Mouse (Mus musculus): Measurements from ENCODE around the gene Nol3.
A peak's percentile ranks its signal among the peaks of the same experiment; 100 is the strongest.

The Nol3 gene

GRCm38 (mm10) chr8:105263244-105263912 is 12.6 kb upstream of the Nol3 start:
- no peak for DNase-seq (ENCODE audit: low spot score in 2 of 2)

DNA sequence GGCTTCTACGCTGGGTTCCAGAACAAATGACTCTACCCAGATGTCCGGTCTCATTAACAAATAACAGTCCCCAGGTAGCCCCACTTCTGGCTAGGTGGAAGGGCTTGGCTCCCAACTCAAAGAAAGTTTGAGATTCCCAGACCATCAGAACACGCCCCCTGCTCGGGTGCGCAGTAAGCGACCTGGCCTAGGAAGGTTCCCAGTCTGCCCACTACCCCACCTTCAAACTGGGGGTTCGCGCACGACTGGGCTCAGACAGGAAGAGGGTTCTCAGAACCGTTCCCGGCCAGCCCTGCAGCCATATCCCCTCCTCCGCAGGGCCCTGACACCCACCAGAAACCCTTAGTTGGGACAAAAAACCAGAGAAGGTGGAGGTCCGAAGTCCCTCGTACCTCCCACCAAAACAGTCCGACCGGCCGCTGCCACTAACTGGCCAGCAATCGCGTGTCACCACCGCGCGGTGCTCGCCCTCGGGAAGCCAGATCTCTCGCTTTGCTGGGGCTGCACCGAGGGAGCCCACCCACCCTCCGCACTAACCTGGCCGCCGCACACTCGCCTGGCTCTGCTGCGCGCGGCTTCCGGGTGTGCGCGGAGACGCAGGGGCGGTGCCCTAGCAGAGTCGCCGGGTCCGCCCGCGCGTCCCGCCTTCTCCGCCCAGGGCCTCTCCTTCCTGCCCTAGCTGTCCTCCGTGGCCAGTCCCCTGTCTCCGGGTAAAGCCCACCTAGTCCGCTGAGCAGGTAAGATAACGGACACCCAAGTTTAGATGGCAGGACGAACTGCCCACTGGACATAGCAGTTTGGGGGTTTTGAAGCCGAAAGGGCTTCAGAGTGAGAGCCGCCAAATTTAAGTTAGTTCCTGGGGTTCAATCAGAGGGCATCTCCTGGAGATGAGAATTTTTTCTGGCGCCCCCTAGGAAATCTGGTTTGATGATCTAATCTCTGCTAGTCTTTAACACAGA is 11.6 kb upstream of the Nol3 start, which contains the start of the genes Tradd and Fbxl8:
Gene Tradd, minus strand, starts transcription at position 586 of the 959 bp plus-strand sequence.
Gene Fbxl8, plus strand, starts transcription at position 625 of the 959 bp plus-strand sequence.
- DNase-seq (ENCODE audit: low spot score in 2 of 2), result no peak

DNA sequence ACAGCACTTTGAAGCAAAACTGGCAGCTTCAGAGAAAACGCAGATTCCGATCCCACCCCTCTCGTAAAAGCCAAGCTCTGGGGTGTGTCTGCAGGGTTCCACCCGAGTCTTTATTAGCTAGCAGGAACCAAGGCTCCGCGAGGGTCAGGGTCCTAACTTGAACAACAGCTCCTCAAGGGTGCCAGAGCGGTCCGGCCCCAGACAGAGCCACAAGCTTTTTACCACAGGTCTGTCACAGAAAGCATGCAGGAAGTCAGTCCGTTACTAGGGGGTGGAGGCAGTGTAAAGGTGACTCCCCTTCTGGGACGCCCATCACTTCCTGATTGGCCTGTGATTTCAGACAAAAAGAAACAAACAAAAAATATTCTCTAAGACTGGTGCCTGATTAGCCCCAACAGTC is 10.8 kb upstream of the Nol3 start:
- DNase-seq (ENCODE audit: low spot score in 2 of 2), result no peak

GRCm38 (mm10) chr8:105266775-105267174 is 9.2 kb upstream of the Nol3 start:
- DNase-seq (ENCODE audit: low spot score in 2 of 2), result no peak

- peak; percentile 61 to 71 for DNase-seq (ENCODE audit: low spot score in 2 of 2)
Measured at GRCm38 (mm10) chr8:105268342-105269074, 7.4 kb upstream of the Nol3 start.

GRCm38 (mm10) chr8:105269075-105269458 is 6.9 kb upstream of the Nol3 start:
- DNase-seq (ENCODE audit: low spot score in 2 of 2), result no peak

DNA sequence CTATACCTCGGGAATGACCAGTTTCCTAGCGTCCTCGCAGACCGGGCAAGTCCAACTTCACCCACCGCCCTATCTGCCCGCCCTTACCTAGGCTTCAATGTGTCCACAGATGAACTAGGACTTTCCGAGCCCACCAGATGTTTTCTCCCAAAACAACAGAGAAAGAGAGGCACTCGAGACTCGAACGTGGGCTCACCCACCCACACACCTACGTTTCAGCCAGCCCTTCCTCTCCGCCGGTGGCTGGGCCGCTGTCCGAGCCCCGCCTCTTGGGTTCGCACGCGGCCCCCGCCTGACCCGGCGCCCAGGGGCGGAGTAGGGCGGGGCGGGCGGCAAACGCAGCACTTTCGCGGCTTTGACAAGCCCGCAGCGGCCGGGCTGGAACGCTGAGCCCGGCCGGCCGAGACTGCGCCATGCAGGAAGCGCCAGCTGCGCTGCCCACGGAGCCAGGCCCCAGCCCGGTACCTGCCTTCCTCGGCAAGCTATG is 6.4 kb upstream of the Nol3 start, which contains the start of gene Hsf4:
Gene Hsf4, plus strand, starts transcription at position 341 of the 487 bp plus-strand sequence.
- DNase-seq (ENCODE audit: low spot score in 2 of 2), result no peak

DNA sequence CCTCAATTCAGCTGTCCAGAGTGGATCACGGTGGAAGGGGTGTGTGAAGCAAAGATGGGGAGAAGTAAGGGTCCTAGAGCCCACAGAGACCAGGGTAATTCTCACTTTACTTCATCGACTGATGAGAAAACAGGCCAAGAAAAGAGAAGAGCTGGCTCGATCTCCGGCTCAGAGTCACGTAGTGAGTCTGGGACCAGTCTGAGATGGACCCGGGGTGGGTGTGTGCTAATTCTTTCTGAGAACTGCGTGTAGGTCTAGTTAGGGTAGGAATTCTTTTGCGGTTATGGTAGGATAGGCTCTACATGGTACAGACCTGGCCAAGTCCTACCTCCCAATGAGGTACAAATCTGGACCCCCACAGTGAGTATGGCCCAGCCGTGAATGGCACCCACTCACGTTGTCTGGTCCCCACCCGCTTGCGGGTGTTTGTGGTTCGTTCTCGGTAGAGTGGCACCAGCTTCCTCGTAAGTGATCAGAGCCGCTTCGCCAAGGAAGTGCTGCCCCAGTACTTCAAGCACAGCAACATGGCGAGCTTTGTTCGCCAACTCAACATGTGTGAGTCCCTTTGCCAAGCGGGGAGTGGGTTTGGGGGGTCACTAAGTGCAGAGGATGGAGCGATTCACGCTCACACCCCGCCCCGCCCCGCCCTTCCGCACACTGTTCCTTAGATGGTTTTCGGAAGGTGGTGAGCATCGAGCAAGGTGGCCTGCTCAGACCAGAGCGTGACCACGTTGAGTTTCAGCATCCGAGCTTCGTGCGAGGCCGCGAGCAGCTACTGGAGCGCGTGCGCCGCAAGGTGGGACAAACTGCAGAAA is 5.6 kb upstream of the Nol3 start:
- DNase-seq (ENCODE audit: low spot score in 2 of 2), result no peak

DNA sequence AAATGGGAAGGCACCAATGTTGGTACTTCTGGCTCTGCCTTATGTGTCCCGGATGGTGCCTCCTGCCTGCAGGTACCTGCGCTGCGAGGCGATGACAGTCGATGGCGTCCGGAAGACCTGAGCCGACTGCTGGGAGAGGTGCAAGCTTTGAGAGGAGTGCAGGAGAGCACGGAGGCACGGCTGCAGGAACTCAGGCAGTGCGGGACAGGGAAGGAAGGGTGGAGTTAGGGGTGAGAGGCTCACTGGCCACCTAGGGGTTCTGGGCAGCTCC is 5.1 kb upstream of the Nol3 start:
- no peak for DNase-seq (ENCODE audit: low spot score in 2 of 2)

GRCm38 (mm10) chr8:105275387-105275786 is 553 bp upstream of the Nol3 start:
- no peak for DNase-seq (ENCODE audit: low spot score in 2 of 2)

- DNase-seq (ENCODE audit: low spot score in 2 of 2), result no peak
Measured at GRCm38 (mm10) chr8:105276292-105277120, 566 bp downstream of the Nol3 start.

- peak in 1 of 2 experiments; percentile 72 for DNase-seq (ENCODE audit: low spot score in 2 of 2)
Measured at GRCm38 (mm10) chr8:105278911-105279334, 3.0 kb downstream of the Nol3 start.

DNA sequence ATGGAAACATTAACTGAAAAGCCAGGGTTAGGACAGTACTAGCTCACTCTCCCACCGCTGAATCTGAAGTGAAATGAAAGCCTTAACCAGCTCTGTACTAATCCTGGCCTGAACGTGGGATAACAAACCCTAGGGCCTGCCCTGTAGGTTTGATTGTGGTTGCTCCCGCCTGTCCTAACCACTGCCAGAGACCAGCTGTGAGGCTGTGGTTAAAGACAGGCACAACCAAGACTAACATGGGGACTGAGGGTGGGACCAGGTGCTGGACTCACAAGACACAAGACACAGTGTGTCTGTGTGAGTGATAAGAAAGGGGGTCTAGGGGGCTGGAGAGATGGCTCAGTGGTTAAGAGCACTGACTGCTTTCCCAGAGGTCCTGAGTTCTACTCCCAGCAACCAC is 4.6 kb downstream of the Nol3 start:
- no peak for DNase-seq (ENCODE audit: low spot score in 2 of 2)

DNA sequence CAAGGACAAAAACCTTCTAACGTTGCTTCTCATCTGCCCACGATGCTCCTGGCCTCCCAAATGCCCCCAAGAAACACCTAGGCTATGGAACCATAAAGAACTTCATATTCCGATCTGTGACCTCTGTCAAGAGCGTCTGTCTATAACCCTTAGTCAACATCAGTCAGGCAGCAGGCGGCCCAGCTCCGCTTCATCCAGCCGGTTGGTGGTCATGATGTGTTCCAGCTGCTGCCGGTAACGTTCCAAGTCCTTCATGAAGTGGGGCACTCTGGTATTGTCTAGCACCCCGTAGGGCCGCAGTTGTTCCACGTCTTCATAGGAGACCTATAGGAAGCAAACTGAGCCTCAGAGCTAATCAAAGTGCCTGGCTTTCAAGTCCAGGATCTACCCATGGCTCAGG is 5.9 kb downstream of the Nol3 start:
- no peak for DNase-seq (ENCODE audit: low spot score in 2 of 2)

GRCm38 (mm10) chr8:105282239-105282638 is 6.3 kb downstream of the Nol3 start:
- no peak for DNase-seq (ENCODE audit: low spot score in 2 of 2)

- DNase-seq (ENCODE audit: low spot score in 2 of 2), result no peak
Measured at GRCm38 (mm10) chr8:105283074-105283473, 7.1 kb downstream of the Nol3 start.

GRCm38 (mm10) chr8:105285514-105285913 is 9.6 kb downstream of the Nol3 start:
- DNase-seq (ENCODE audit: low spot score in 2 of 2), result no peak

DNA sequence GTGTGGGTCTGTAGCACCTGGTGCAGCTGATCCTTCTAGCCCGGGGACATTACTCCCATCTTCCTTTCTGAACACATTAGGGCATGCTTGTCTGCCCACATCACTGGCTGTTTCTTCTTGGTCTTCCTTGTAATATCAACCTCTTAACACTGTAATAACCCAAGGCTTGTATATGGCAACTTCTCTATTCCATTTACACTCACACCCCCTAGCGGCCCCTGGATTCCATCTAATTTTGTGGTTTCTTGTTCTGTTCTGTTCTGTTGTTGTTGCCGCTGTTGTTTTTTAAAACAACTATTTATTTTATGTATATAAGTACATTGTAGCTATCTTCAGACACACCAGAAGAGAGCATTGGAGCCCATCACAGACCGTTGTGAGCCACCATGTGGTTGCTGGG is 11.0 kb downstream of the Nol3 start:
- DNase-seq (ENCODE audit: low spot score in 2 of 2), result no peak

DNA sequence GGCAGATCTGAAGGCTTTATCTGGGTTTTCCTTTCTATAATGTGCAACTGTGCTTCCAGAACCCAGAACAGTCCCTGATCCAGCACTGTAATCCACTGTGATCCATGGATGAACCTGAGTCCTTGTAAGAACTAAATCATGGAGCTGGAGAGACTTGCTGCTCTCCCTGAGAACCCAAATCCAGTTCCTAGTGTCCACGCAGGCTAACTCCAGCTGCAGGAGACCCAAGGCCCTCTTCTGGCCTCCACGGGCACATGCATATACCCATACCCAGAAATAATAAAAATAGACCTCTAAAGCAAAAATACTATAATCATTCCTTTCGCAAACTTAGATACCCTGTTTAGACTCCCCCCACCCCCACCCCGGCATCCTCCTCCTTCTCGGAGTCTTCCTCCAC is 12.3 kb downstream of the Nol3 start:
- DNase-seq (ENCODE audit: low spot score in 2 of 2), result no peak

All from frontal cortex, postnatal 25 days (tissue).